Mouse (Mus musculus) myocyte (in vitro differentiated cells): ENCODE results near the gene Gpr62. TPM values are rescaled to one million over a fixed set of nuclear protein-coding genes. Genes with fewer than 3 reads are reported as not detected.

Experiments
- H3K27me3 ChIP-seq: one replicate; pipeline ENCODE4 v1.6.1; 2011; ENCODE audit not compliant: control insufficient read depth, insufficient read depth, insufficient read length
- H3K36me3 ChIP-seq: one replicate; pipeline ENCODE4 v1.6.1; 2011; ENCODE audit not compliant: control insufficient read depth, insufficient read depth
- H3K4me2 ChIP-seq: one replicate; pipeline ENCODE4 v1.6.1; 2011; ENCODE audit warnings: low read depth, control low read depth
- H3K4me3 ChIP-seq: one replicate; pipeline ENCODE4 v1.5.1; 2011; ENCODE audit warnings: mild to moderate bottlenecking, control low read depth, moderate library complexity
- H3K79me2 ChIP-seq: one replicate; pipeline ENCODE4 v1.6.1; 2011; ENCODE audit not compliant: control insufficient read depth, insufficient read depth
- H3ac ChIP-seq: one replicate; pipeline ENCODE4 v1.6.1; 2011; ENCODE audit not compliant: control insufficient read depth, insufficient read length
- CEBPB ChIP-seq: IDR thresholded peaks from 2 replicates; pipeline ENCODE4 v1.6.1; 2011; ENCODE audit warnings: mild to moderate bottlenecking, moderate library complexity; ENCODE audit not compliant: poor library complexity, insufficient read depth, severe bottlenecking
- E2F4 ChIP-seq: IDR thresholded peaks from one replicate; pipeline ENCODE4 v1.6.1; 2011; ENCODE audit warnings: mild to moderate bottlenecking, control low read depth, moderate library complexity; ENCODE audit not compliant: insufficient read depth
- MAX ChIP-seq: IDR thresholded peaks from one replicate; pipeline ENCODE4 v1.6.1; 2011; ENCODE audit warnings: low read depth, mild to moderate bottlenecking, control low read depth
- MYOD1 ChIP-seq, 3 experiments: IDR thresholded peaks; one replicate each; pipeline ENCODE4 v1.6.1; 2011; ENCODE audit warnings: control low read depth in 2 of 3, low read depth in 2 of 3, mild to moderate bottlenecking in 2 of 3, moderate library complexity in 1 of 3; ENCODE audit not compliant: insufficient read length in 2 of 3, control insufficient read depth in 1 of 3
- MYOG ChIP-seq, 3 experiments: IDR thresholded peaks; one replicate each; pipeline ENCODE4 v1.6.1; 2011; ENCODE audit warnings: control low read depth in 2 of 3, low read depth in 2 of 3, mild to moderate bottlenecking in 2 of 3; ENCODE audit not compliant: insufficient read length in 2 of 3, control insufficient read depth in 1 of 3, insufficient read depth in 1 of 3
- POLR2A ChIP-seq: IDR thresholded peaks from one replicate; pipeline ENCODE4 v1.6.1; 2011; ENCODE audit warnings: low read depth, mild to moderate bottlenecking, control low read depth, moderate library complexity; ENCODE audit not compliant: insufficient read length
- POLR2AphosphoS2 ChIP-seq: IDR thresholded peaks from one replicate; pipeline ENCODE4 v1.6.1; 2011; ENCODE audit warnings: low read depth, control low read depth; ENCODE audit not compliant: insufficient read length
- REST ChIP-seq: IDR thresholded peaks from one replicate; pipeline ENCODE4 v1.6.1; 2011; ENCODE audit warnings: mild to moderate bottlenecking, control low read depth, moderate library complexity; ENCODE audit not compliant: insufficient read depth, insufficient read length
- SRF ChIP-seq: IDR thresholded peaks from one replicate; pipeline ENCODE4 v1.6.1; 2011; ENCODE audit warnings: low read depth; ENCODE audit not compliant: control insufficient read depth, insufficient read length
- TCF12 ChIP-seq: IDR thresholded peaks from one replicate; pipeline ENCODE4 v1.6.1; 2011; ENCODE audit warnings: mild to moderate bottlenecking, control low read depth; ENCODE audit not compliant: poor library complexity, insufficient read depth, severe bottlenecking
- TCF3 ChIP-seq: IDR thresholded peaks from one replicate; pipeline ENCODE4 v1.6.1; 2011; ENCODE audit warnings: low read depth, control low read depth; ENCODE audit not compliant: insufficient read length
- USF1 ChIP-seq: IDR thresholded peaks from one replicate; pipeline ENCODE4 v1.6.1; 2011; ENCODE audit warnings: low read depth, mild to moderate bottlenecking, control low read depth, moderate library complexity
- polyA plus RNA-seq: library from polyadenylated mRNA; unstranded; fragments of >200 nt; fragmentation: generic; extraction: Trizol; gene quantifications from one replicate; pipeline ENCODE4 v1.2.1, GENCODE M21; 2012; ENCODE audit warnings: missing spikeins

The Gpr62 gene
- polyA plus RNA-seq, 1 experiment: 0.46 TPM

DNA sequence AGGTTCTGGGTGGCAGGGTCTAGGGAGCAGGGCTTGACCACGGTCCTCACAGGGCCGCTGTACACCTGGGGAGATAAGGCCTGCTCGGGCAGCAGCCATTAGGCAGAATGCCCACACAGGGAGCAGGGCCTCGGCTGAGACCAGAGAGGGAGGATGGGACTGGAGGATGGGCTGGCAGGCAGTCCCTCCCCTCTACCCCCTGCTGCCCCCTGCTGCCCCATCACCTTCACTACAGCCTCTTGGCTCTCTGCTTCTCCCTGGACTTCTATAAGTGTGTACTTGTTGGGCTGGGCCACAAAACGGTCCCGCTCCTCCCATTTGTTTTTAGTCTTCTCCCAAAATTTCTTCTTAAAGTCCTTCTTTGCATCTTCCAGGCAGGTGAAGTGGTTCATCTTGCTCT lies 8.7 kb upstream of the Gpr62 start:
- Histone ChIP-seq H3K79me2 (peaks cover 8% of the 10 kb centered on the region), H3K4me2 (peak overlapping the region; percentile 98), H3K4me3 (peak overlapping the region; percentile 54)

DNA sequence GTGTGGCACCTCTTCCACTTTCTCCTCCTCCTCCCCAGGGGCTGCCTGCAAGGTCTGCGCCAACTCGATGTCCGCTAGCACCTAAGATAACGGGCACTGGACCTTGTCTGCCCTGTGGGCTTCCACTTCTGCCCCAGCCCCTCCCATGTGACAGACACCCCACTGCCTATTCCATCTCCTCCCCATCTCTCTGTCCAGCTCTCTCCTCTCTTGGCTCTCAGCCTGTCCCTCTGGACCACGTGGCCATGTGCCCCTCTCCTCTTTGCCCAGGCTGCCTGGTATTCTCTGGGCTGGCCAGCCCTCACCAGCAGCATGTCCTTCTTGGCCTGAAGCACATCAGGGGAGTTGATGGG lies 8.0 kb upstream of the Gpr62 start:
- TF ChIP-seq USF1: no peak
- TF ChIP-seq MYOD1 (IDR thresholded peaks at IDR 0.05; ENCODE audit: control insufficient read depth in 1 of 3, insufficient read length in 2 of 3, low read depth in 2 of 3): no peak
- peak; percentile 55 for TF ChIP-seq POLR2AphosphoS2
- no peak for TF ChIP-seq POLR2A
- no peak for TF ChIP-seq E2F4
- no peak for TF ChIP-seq TCF12
- H3K27me3 ChIP-seq: no peaks in the 10 kb centered on the region

More for the DNA sequence above, 8.7 kb upstream of the Gpr62 start:
- Histone ChIP-seq H3K27me3 (no peaks in the 10 kb centered on the region), H3K36me3 (no peaks in the 10 kb centered on the region), H3ac (no peak overlapping the region)
- TF ChIP-seq POLR2AphosphoS2 (peak; percentile 79), CEBPB (no peak), MYOD1 (IDR thresholded peaks at IDR 0.05; ENCODE audit: control insufficient read depth in 1 of 3, insufficient read length in 2 of 3, low read depth in 2 of 3) (peak in 1 of 3 experiments; percentile 16), POLR2A (peak; percentile 58), SRF (no peak), MYOG (IDR thresholded peaks at IDR 0.05; ENCODE audit: control insufficient read depth in 1 of 3, insufficient read depth in 1 of 3, insufficient read length in 2 of 3, low read depth in 2 of 3) (peak in 1 of 3 experiments; percentile 52)

DNA sequence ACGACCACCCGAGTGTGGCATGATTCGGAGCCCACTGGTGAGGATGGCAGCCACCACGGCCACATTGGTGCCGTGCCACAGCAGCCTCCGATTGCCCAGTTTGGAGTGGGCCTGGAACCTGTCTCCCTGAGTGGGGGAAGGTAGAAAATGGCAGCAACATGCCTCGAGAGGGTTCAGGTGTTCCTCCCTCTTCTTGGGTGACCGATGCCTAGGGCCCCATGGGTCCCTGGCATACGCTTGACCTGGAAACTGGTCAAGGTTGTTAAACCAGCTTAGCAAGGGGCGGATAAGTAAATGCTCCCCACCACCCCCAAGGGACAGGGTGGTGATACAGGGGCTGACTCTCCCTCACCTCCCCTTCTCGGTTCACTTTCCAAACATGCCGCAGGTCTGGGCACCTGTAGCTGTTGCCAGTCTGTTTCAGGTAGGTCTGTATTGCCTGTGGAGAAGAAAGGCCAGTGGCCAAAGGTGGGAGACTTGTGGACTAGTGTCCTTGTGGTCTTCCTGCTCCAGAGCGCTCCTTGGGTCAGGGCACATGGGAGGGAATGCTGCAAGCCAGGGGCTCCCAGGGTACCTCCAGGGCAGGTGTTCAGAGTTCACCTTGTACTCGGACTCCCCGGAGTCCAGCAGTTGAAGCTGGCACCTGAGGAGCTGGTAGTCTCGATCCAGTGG lies 7.5 kb upstream of the Gpr62 start:
- TF ChIP-seq SRF (no peak), TCF3 (no peak)
- no peaks in the 10 kb centered on the region for H3K27me3 ChIP-seq
- no peak overlapping the region for H3K4me2 ChIP-seq
- no peaks in the 10 kb centered on the region for H3K36me3 ChIP-seq
- no peak overlapping the region for H3ac ChIP-seq
- H3K4me3 ChIP-seq: no peak overlapping the region
- peaks cover 5% of the 10 kb centered on the region for H3K79me2 ChIP-seq

More for the DNA sequence above, 8.0 kb upstream of the Gpr62 start:
- Histone ChIP-seq H3K4me2 (peak overlapping the region; percentile 98), H3K4me3 (peak overlapping the region; percentile 54), H3K36me3 (no peaks in the 10 kb centered on the region), H3K79me2 (peaks cover 5% of the 10 kb centered on the region), H3ac (no peak overlapping the region)

DNA sequence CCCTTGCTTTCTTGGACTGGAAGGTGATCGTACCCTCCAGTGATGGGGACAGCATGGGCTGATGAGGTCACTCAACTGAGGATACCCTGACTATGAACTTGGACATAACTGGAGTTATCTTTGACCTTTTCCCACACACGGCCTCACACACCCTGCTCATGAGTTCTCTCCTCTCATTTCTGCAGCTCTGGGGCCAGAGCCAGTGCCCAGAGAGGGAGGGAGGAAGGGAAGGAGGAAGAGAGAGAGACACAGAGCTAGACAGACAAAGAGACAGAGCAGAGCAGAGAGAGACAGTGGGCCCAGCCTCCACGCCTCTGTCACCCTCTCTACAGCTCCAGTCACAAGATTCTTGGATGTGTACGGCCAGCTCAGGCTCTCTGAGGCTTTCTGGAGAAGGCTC lies 6.6 kb upstream of the Gpr62 start:
- H3K4me2 ChIP-seq: no peak overlapping the region
- peaks cover 5% of the 10 kb centered on the region for H3K79me2 ChIP-seq
- TF ChIP-seq TCF3: no peak
- TF ChIP-seq POLR2AphosphoS2: peak; percentile 39
- H3K4me3 ChIP-seq: no peak overlapping the region
- no peaks in the 10 kb centered on the region for H3K36me3 ChIP-seq
- no peaks in the 10 kb centered on the region for H3K27me3 ChIP-seq
- H3ac ChIP-seq: no peak overlapping the region

DNA sequence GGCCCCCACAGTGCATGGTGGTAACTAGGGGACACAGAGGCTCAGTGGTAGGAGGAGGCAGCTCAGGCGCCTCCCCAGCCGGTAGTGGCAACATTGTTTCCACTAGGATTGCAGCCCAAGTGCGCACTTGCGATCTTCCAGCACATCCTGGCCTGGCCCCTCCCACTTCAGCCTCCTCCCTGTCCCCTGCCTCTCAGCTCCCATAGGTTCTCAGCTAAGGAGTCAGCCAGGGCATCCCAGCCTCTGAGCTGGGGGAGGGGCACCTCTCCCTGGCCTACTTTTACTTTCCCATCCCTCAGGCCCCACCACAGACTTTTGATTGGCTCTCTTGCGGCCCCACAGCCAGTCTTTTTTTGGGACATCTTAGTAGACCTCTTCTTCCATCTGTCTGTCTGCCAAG lies 6.2 kb upstream of the Gpr62 start:
- no peak overlapping the region for H3ac ChIP-seq
- no peak overlapping the region for H3K4me2 ChIP-seq
- H3K27me3 ChIP-seq: no peaks in the 10 kb centered on the region
- H3K4me3 ChIP-seq: no peak overlapping the region
- TF ChIP-seq POLR2AphosphoS2 (peak; percentile 64), MAX (no peak), CEBPB (no peak), REST (no peak)
- H3K36me3 ChIP-seq: no peaks in the 10 kb centered on the region
- H3K79me2 ChIP-seq: peaks cover 5% of the 10 kb centered on the region

DNA sequence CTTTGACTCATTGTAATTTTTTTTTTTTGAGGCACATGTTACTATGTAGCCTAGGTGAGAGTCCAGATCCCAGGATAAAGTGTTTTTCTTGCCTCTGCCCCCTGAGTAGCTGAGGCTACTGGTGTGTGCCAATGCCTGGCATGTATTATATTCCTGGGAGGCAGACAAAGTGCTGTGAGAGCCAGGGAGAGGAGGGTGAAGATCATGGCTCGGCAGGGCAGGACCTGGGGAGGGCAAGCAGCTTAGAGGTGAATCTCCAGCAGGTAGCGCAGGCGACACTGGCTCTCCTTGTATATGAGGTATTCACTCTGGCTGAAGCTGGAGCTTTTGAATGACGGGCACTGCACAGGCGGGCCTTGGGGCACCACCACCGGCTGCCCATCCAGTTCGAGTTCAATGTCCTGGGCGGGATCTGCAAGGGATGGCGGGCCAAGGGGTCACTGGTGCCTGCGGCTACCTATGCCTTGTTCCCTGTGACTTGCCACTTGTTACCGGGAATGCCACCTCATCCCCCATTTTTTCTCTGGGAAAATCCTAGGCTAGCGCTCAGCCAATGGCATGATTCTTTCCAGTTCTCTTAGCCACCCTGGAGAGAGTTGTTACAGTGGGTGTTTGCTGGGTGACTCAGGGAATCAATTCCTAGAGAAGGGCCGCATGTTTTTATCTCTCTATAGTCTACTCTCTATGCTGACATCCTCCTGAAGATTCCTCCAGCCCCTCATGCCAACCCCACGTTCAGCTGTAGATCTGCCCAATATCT lies 5.4 kb upstream of the Gpr62 start:
- Histone ChIP-seq H3K27me3 (no peaks in the 10 kb centered on the region), H3K79me2 (peaks cover 5% of the 10 kb centered on the region), H3K4me3 (no peak overlapping the region), H3ac (no peak overlapping the region), H3K36me3 (no peaks in the 10 kb centered on the region), H3K4me2 (no peak overlapping the region)
- TF ChIP-seq MYOD1 (IDR thresholded peaks at IDR 0.05; ENCODE audit: control insufficient read depth in 1 of 3, insufficient read length in 2 of 3, low read depth in 2 of 3): no peak
- no peak for TF ChIP-seq SRF
- no peak for TF ChIP-seq TCF3
- TF ChIP-seq E2F4: no peak
- no peak for TF ChIP-seq POLR2AphosphoS2
- TF ChIP-seq REST: no peak
- TF ChIP-seq CEBPB: no peak
- no peak for TF ChIP-seq TCF12
- TF ChIP-seq POLR2A: no peak
- no peak for TF ChIP-seq USF1
- no peak for TF ChIP-seq MYOG (IDR thresholded peaks at IDR 0.05; ENCODE audit: control insufficient read depth in 1 of 3, insufficient read depth in 1 of 3, insufficient read length in 2 of 3, low read depth in 2 of 3)
- TF ChIP-seq MAX: no peak
